Mouse (Mus musculus) heart, adult 2 months (tissue): ENCODE measurements at regions not wholly inside any gene's neighbourhood (a gene's known extent, or its start where the extent isn't known, plus 50 kb on each side); places are given as distances from the start of the nearest gene placed in this dataset.

Source experiments
- DNase-seq, 2 experiments: peaks; one replicate each; pipeline ENCODE4 v3.0.0; 2021
- H3K27ac ChIP-seq: fragments of 200-600 bp; 2 replicates; pipeline ENCODE4 v1.8.1; 2022
- H3K27me3 ChIP-seq: fragments of 200-500 bp; 2 replicates; pipeline ENCODE4 v1.6.1; 2012; ENCODE audit warnings: mild to moderate bottlenecking, low read length, inconsistent platforms, mixed read lengths; ENCODE audit not compliant: control insufficient read depth, insufficient read depth
- H3K36me3 ChIP-seq: fragments of 200-500 bp; 2 replicates; pipeline ENCODE4 v1.6.1; 2012; ENCODE audit warnings: low read length, inconsistent platforms; ENCODE audit not compliant: control insufficient read depth, insufficient read depth
- H3K4me1 ChIP-seq: fragments of 200-500 bp; 2 replicates; pipeline ENCODE4 v1.6.1; 2011; ENCODE audit warnings: low read length; ENCODE audit not compliant: control insufficient read depth, insufficient read depth
- H3K4me3 ChIP-seq: fragments of 200-600 bp; 2 replicates; pipeline ENCODE4 v1.8.1; 2022
- H3K79me2 ChIP-seq: fragments of 200-500 bp; replicated peaks from 2 replicates; pipeline ENCODE4 v1.6.1; 2012; ENCODE audit warnings: mild to moderate bottlenecking, inconsistent platforms, low read length, moderate library complexity, mixed read lengths; ENCODE audit not compliant: control insufficient read depth, insufficient read depth
- H3K9ac ChIP-seq: fragments of 200-500 bp; 2 replicates; pipeline ENCODE4 v1.6.1; 2012; ENCODE audit warnings: low read depth, mild to moderate bottlenecking, control low read depth, inconsistent platforms, low read length, mixed read lengths
- CTCF ChIP-seq: fragments of 200-600 bp; IDR thresholded peaks from 2 replicates; pipeline ENCODE4 v1.8.1; 2022; ENCODE audit warnings: antibody characterized with exemption, mild to moderate bottlenecking, moderate library complexity
- EP300 ChIP-seq: fragments of 200-500 bp; IDR thresholded peaks from 2 replicates; pipeline ENCODE4 v1.6.1; 2011; ENCODE audit warnings: low read depth, low read length, control low read depth; ENCODE audit not compliant: insufficient read depth
- POLR2A ChIP-seq: fragments of 200-500 bp; IDR thresholded peaks from 2 replicates; pipeline ENCODE4 v1.6.1; 2011; ENCODE audit warnings: mild to moderate bottlenecking, low read depth, low read length, control low read depth; ENCODE audit not compliant: insufficient read depth
- WGBS: fragments of 180-500 bp; shearing (Covaris S2); methylation state at CpG from one replicate; pipeline ENCODE4 v1.1.7; 2018; 5-methylcytosine and 5-hydroxymethylcytosine counted together
- intact Hi-C: fragments of 180-260 bp; cut with DNase I; formaldehyde crosslinking; loops from one replicate; pipeline ENCODE4 v1.15.1; 2025

DNA sequence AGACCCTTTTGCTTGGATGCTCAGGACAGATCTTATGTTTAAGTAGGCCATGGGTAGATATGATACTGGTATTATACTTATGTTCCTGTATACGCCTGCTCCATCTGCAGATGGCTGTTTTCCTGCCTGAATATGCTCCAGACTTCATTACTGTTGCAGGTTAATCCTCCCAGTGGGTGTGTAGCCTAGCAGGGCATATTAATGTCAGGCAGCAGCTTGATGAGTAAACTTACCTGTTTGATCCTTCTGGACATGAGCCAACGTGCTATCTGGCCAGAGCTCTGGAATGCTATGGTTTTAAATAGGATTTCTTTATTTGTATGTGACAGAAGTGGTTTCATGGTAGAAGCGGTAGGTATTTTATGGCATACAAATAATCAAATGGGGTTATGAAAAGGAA, 60.8 kb upstream of the Fam84a start:
- Histone ChIP-seq H3K79me2 (no peaks in the 10 kb centered on the region), H3K27ac (no peak overlapping the region), H3K4me3 (no peak overlapping the region), H3K4me1 (no peaks in the 10 kb centered on the region), H3K27me3 (no peaks in the 10 kb centered on the region), H3K9ac (no peak overlapping the region), H3K36me3 (no peaks in the 10 kb centered on the region)
- intact Hi-C loops = no loop called here
- 68% methylated on average over 3 of the region's 3 CpGs for WGBS
- no peak for DNase-seq
- TF ChIP-seq CTCF (no peak), EP300 (no peak), POLR2A (no peak)

GRCm38 (mm10) chr12:14209881-14210280, 58.0 kb upstream of the Fam84a start:
- H3K27ac ChIP-seq = no peak overlapping the region
- no peak for DNase-seq
- H3K4me1 ChIP-seq = no peaks in the 10 kb centered on the region
- no peaks in the 10 kb centered on the region for H3K79me2 ChIP-seq
- no peaks in the 10 kb centered on the region for H3K27me3 ChIP-seq
- TF ChIP-seq POLR2A (no peak), CTCF (no peak), EP300 (no peak)
- no peak overlapping the region for H3K9ac ChIP-seq
- H3K36me3 ChIP-seq = no peaks in the 10 kb centered on the region
- no peak overlapping the region for H3K4me3 ChIP-seq
- intact Hi-C loops = no loop called here

DNA sequence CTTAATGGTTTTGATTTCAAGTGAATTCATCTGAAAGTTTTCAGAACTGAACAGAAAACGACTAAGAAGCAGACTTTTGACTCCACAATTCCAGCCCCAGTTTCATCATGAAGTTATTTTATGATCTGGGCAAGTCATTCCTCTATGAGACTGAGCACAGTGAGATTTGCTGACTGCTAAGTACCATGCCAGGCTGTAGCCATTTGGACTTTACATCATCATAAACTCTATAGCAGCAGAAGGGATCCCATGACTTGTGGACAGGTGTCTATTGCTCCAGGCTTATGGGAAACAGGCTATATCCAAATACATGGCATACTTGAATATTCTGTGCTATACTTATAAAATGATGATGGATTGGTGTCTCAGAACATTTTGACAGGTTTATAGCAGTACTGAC, 55.4 kb upstream of the Fam84a start:
- H3K27me3 ChIP-seq = no peaks in the 10 kb centered on the region
- intact Hi-C loops = no loop called here
- no peak for TF ChIP-seq EP300
- no peak for TF ChIP-seq CTCF
- no peaks in the 10 kb centered on the region for H3K79me2 ChIP-seq
- H3K4me3 ChIP-seq = no peak overlapping the region
- no peak overlapping the region for H3K27ac ChIP-seq
- 43% methylated on average over 1 of the region's 1 CpGs for WGBS
- no peak overlapping the region for H3K9ac ChIP-seq
- no peak for DNase-seq
- H3K4me1 ChIP-seq = no peaks in the 10 kb centered on the region
- no peaks in the 10 kb centered on the region for H3K36me3 ChIP-seq

GRCm38 (mm10) chr12:14204491-14204890, 52.6 kb upstream of the Fam84a start:
- WGBS = 74% methylated on average over 1 of the region's 1 CpGs
- no peaks in the 10 kb centered on the region for H3K27me3 ChIP-seq
- H3K79me2 ChIP-seq = no peaks in the 10 kb centered on the region
- no peaks in the 10 kb centered on the region for H3K36me3 ChIP-seq
- no peak overlapping the region for H3K4me3 ChIP-seq
- intact Hi-C loops = no loop called here
- H3K27ac ChIP-seq = no peak overlapping the region
- no peaks in the 10 kb centered on the region for H3K4me1 ChIP-seq
- H3K9ac ChIP-seq = no peak overlapping the region
- TF ChIP-seq CTCF (no peak), EP300 (no peak), POLR2A (no peak)
- DNase-seq = no peak
